Mouse (Mus musculus) neural tube, embryonic 12.5 days (tissue): Measurements from ENCODE around the gene Uggt2. TPM values are rescaled to one million over a fixed set of nuclear protein-coding genes. Genes with fewer than 3 reads are reported as not detected.

Experiments used
- ATAC-seq: fragments of 200-750 bp; cut with Nextera tagmentation; 2 replicates; pipeline ENCODE4 v1.8.0; 2017; ENCODE audit warnings: low read depth, mild to moderate bottlenecking, moderate TSS enrichment, moderate library complexity; ENCODE audit not compliant: low FRiP score
- H3K27ac ChIP-seq: fragments of 300-500 bp; sonication (generic); 2 replicates; pipeline ENCODE4 v1.5.1; 2016
- H3K27me3 ChIP-seq: fragments of 300-500 bp; sonication (generic); replicated peaks from 2 replicates; pipeline ENCODE4 v1.6.1; 2016; ENCODE audit warnings: mild to moderate bottlenecking
- H3K36me3 ChIP-seq: fragments of 300-500 bp; sonication (generic); 2 replicates; pipeline ENCODE4 v1.6.1; 2016; ENCODE audit warnings: mild to moderate bottlenecking
- H3K4me1 ChIP-seq: fragments of 300-500 bp; sonication (generic); 2 replicates; pipeline ENCODE4 v1.6.1; 2016
- H3K4me2 ChIP-seq: fragments of 300-500 bp; sonication (generic); replicated peaks from 2 replicates; pipeline ENCODE4 v1.6.1; 2016; ENCODE audit warnings: mild to moderate bottlenecking
- H3K4me3 ChIP-seq: fragments of 300-500 bp; sonication (generic); 2 replicates; pipeline ENCODE4 v1.5.1; 2016
- H3K9ac ChIP-seq: fragments of 300-500 bp; sonication (generic); 2 replicates; pipeline ENCODE4 v1.6.1; 2016; ENCODE audit warnings: mild to moderate bottlenecking
- H3K9me3 ChIP-seq: fragments of 300-500 bp; sonication (generic); 2 replicates; pipeline ENCODE4 v1.6.1; 2016; ENCODE audit warnings: mild to moderate bottlenecking
- WGBS: fragments of 180-500 bp; shearing (Covaris S2); methylation state at CpG from one replicate; pipeline ENCODE4 v1.1.7; 2016; 5-methylcytosine and 5-hydroxymethylcytosine counted together
- polyA plus RNA-seq: library from polyadenylated mRNA; unstranded; fragments of >200 nt; fragmentation: Nextera tagmentation; extraction: Ambion mirVana; gene quantifications from 2 replicates; pipeline ENCODE4 v1.2.1, GENCODE M21; 2016

Uggt2 gene
- 19.4 and 20.1 TPM in 2 replicates for polyA plus RNA-seq

- peak within 1 kb of the TSS; percentile 82 for H3K9ac ChIP-seq
- H3K27ac ChIP-seq, result peak within 1 kb of the TSS; percentile 65
- H3K36me3 ChIP-seq, result peaks cover 3% of the 10 kb centered on the region; the same call in 1 of the 2 replicates
- WGBS, result under 1% methylated on average over 71 of the region's 72 CpGs
- peak within 1 kb of the TSS; percentile 79 for H3K4me3 ChIP-seq
- H3K4me2 ChIP-seq, result peak within 1 kb of the TSS; percentile 78
- H3K4me1 ChIP-seq, result peaks cover 13% of the 10 kb centered on the region; the same call in 1 of the 2 replicates
- peak; percentile 97 for ATAC-seq
- H3K9me3 ChIP-seq, result no peaks in the 10 kb centered on the region
- no peaks in the 10 kb centered on the region for H3K27me3 ChIP-seq
Observed at GRCm38 (mm10) chr14:119098851-119099569, at the start of gene Uggt2. Gene Uggt2, minus strand, starts transcription at chr14:119099430.

- no peak for ATAC-seq
- Histone ChIP-seq H3K27ac (no peak overlapping the region), H3K36me3 (no peaks in the 10 kb centered on the region), H3K9me3 (no peaks in the 10 kb centered on the region), H3K4me1 (peaks cover 15% of the 10 kb centered on the region), H3K27me3 (peaks cover 54% of the 10 kb centered on the region), H3K9ac (no peak overlapping the region), H3K4me2 (peak overlapping the region; percentile 99), H3K4me3 (peak overlapping the region; percentile 65)
- WGBS, result 40% methylated on average over 9 of the region's 9 CpGs
Observed at GRCm38 (mm10) chr14:119139381-119139950, 40.2 kb upstream of the Uggt2 start.

GRCm38 (mm10) chr14:119138786-119139100 lies 39.5 kb upstream of the Uggt2 start:
- 0 out of 2 replicates have a peak, but pooled peaks have one; percentile 5 for ATAC-seq
- Histone ChIP-seq H3K9ac (peak overlapping the region; percentile 56; the same call in 1 of the 2 replicates), H3K4me1 (peaks cover 15% of the 10 kb centered on the region), H3K27me3 (peaks cover 57% of the 10 kb centered on the region), H3K27ac (no peak overlapping the region), H3K9me3 (no peaks in the 10 kb centered on the region), H3K4me2 (peak overlapping the region; percentile 99), H3K36me3 (no peaks in the 10 kb centered on the region), H3K4me3 (peak overlapping the region; percentile 65)
- WGBS, result 1% methylated on average over 20 of the region's 20 CpGs

- Histone ChIP-seq H3K9ac (peak within 1 kb of the TSS; percentile 56), H3K9me3 (no peaks in the 10 kb centered on the region), H3K4me3 (peak within 1 kb of the TSS; percentile 65), H3K36me3 (no peaks in the 10 kb centered on the region), H3K27ac (no peak within 1 kb of the TSS), H3K4me1 (peaks cover 15% of the 10 kb centered on the region), H3K27me3 (peaks cover 57% of the 10 kb centered on the region), H3K4me2 (peak within 1 kb of the TSS; percentile 99)
- WGBS, result under 1% methylated on average over 100 of the region's 100 CpGs
- peak; percentile 63 for ATAC-seq
Observed at GRCm38 (mm10) chr14:119137906-119138785, 38.9 kb upstream of the Uggt2 start, which contains the start of gene Hs6st3. Gene Hs6st3, plus strand, starts transcription at chr14:119138341.

- no peak overlapping the region for H3K27ac ChIP-seq
Observed at GRCm38 (mm10) chr14:119137512-119137905, 38.3 kb upstream of the Uggt2 start.

GRCm38 (mm10) chr14:119127330-119127729 lies 28.1 kb upstream of the Uggt2 start:
- no peak overlapping the region for H3K4me3 ChIP-seq
- ATAC-seq, result no peak
- no peak overlapping the region for H3K27ac ChIP-seq
- no peaks in the 10 kb centered on the region for H3K9me3 ChIP-seq
- no peaks in the 10 kb centered on the region for H3K36me3 ChIP-seq
- H3K4me1 ChIP-seq, result peaks cover 13% of the 10 kb centered on the region; the same call in 1 of the 2 replicates
- H3K4me2 ChIP-seq, result no peak overlapping the region
- H3K9ac ChIP-seq, result no peak overlapping the region
- 92% methylated on average over 2 of the region's 2 CpGs for WGBS
- H3K27me3 ChIP-seq, result 0 out of 2 replicates have a peak, but pooled peaks cover 8% of the 10 kb centered on the region

More at GRCm38 (mm10) chr14:119137512-119137905, 38.3 kb upstream of the Uggt2 start:
- H3K27me3 ChIP-seq, result peaks cover 57% of the 10 kb centered on the region
- no peaks in the 10 kb centered on the region for H3K36me3 ChIP-seq
- peak overlapping the region; percentile 99 for H3K4me2 ChIP-seq
- H3K9ac ChIP-seq, result peak overlapping the region; percentile 56
- H3K4me1 ChIP-seq, result peaks cover 15% of the 10 kb centered on the region
- peak; percentile 88 for ATAC-seq
- under 1% methylated on average over 38 of the region's 38 CpGs for WGBS
- H3K9me3 ChIP-seq, result no peaks in the 10 kb centered on the region
- peak overlapping the region; percentile 65 for H3K4me3 ChIP-seq

- ATAC-seq, result peak; percentile 41
- WGBS, result 12% methylated on average over 4 of the region's 4 CpGs
Observed at GRCm38 (mm10) chr14:119125840-119126239, 26.6 kb upstream of the Uggt2 start.

GRCm38 (mm10) chr14:119124061-119124460 lies 24.8 kb upstream of the Uggt2 start:
- Histone ChIP-seq H3K27ac (no peak overlapping the region), H3K36me3 (no peaks in the 10 kb centered on the region), H3K9ac (no peak overlapping the region), H3K4me2 (peak overlapping the region; percentile 61), H3K9me3 (no peaks in the 10 kb centered on the region), H3K27me3 (0 out of 2 replicates have a peak, but pooled peaks cover 8% of the 10 kb centered on the region), H3K4me1 (peaks cover 13% of the 10 kb centered on the region; the same call in 1 of the 2 replicates), H3K4me3 (no peak overlapping the region)
- WGBS, result 26% methylated on average over 3 of the region's 3 CpGs
- peak; percentile 73 for ATAC-seq

More at GRCm38 (mm10) chr14:119125840-119126239, 26.6 kb upstream of the Uggt2 start:
- H3K27me3 ChIP-seq, result 0 out of 2 replicates have a peak, but pooled peaks cover 8% of the 10 kb centered on the region
- peaks cover 13% of the 10 kb centered on the region; the same call in 1 of the 2 replicates for H3K4me1 ChIP-seq
- H3K9ac ChIP-seq, result no peak overlapping the region
- no peaks in the 10 kb centered on the region for H3K36me3 ChIP-seq
- H3K27ac ChIP-seq, result no peak overlapping the region
- no peak overlapping the region for H3K4me3 ChIP-seq
- H3K4me2 ChIP-seq, result no peak overlapping the region
- H3K9me3 ChIP-seq, result no peaks in the 10 kb centered on the region

- peak; percentile 43; the same call in 1 of the 2 replicates for ATAC-seq
- Histone ChIP-seq H3K27ac (no peak overlapping the region), H3K4me2 (peak overlapping the region; percentile 61), H3K9me3 (no peaks in the 10 kb centered on the region), H3K4me3 (peak overlapping the region; percentile 30), H3K27me3 (0 out of 2 replicates have a peak, but pooled peaks cover 6% of the 10 kb centered on the region), H3K4me1 (peaks cover 13% of the 10 kb centered on the region; the same call in 1 of the 2 replicates), H3K9ac (no peak overlapping the region), H3K36me3 (no peaks in the 10 kb centered on the region)
- WGBS, result 6% methylated on average over 12 of the region's 12 CpGs
Observed at GRCm38 (mm10) chr14:119123582-119123981, 24.4 kb upstream of the Uggt2 start.

GRCm38 (mm10) chr14:119112558-119112957 lies 13.3 kb upstream of the Uggt2 start:
- 88% methylated on average over 6 of the region's 6 CpGs for WGBS
- H3K36me3 ChIP-seq, result no peaks in the 10 kb centered on the region
- H3K27me3 ChIP-seq, result no peaks in the 10 kb centered on the region
- no peak overlapping the region for H3K9ac ChIP-seq
- H3K4me3 ChIP-seq, result no peak overlapping the region
- H3K9me3 ChIP-seq, result no peaks in the 10 kb centered on the region
- ATAC-seq, result no peak
- H3K27ac ChIP-seq, result no peak overlapping the region
- H3K4me1 ChIP-seq, result no peaks in the 10 kb centered on the region
- H3K4me2 ChIP-seq, result no peak overlapping the region

GRCm38 (mm10) chr14:119109776-119110218 lies 10.6 kb upstream of the Uggt2 start:
- no peak overlapping the region for H3K4me2 ChIP-seq
- no peak overlapping the region for H3K4me3 ChIP-seq
- no peak overlapping the region for H3K27ac ChIP-seq
- ATAC-seq, result peak; percentile 50; the same call in 1 of the 2 replicates
- no peak overlapping the region for H3K9ac ChIP-seq
- WGBS, result 79% methylated on average over 3 of the region's 3 CpGs
- no peaks in the 10 kb centered on the region for H3K9me3 ChIP-seq
- H3K4me1 ChIP-seq, result no peaks in the 10 kb centered on the region
- H3K36me3 ChIP-seq, result no peaks in the 10 kb centered on the region
- no peaks in the 10 kb centered on the region for H3K27me3 ChIP-seq
